Mouse (Mus musculus): ENCODE measurements around the gene Klc1.

Gene Klc1

DNA sequence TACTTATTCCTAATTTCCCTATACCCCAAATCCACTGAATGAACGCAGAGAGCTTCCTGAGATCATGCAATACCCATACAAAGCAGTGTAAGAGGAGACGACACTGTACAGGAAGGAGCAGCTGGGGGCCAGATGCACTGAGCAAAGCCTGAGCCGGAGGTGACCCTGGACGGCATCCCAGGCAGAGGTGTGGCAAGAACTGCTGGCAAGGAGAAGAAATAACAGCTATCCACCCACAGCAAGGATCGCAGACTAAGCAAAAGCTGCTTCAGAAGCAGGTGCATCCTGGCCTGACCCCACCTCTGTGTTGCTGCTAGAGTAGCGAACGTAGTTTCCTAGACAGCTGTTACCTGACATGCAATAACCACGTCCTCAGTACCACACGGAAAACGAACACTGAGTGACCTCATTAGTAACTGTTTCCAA, 94.4 kb downstream of the Klc1 start:
- 50% methylated on average over 10 of the region's 10 CpGs for WGBS

DNA sequence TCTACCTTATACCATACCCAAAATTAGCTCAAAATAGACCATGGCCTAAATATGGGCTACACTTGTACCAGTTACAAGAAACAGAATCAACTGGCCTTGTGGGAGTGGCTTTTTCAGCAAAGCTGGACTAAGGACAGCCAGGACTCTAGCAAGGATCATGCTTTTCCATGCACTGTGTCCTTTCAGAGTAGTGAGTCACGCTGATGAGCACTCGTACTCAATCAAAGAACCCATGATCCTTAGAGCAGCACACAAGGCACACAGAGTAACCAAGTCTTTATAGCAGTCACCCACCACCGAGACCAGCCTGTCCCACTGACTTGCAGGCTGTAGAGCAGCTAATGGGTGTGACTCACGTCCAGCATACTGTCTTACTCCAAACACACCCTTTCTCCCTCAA, 94.9 kb downstream of the Klc1 start:
- 54% methylated on average over 4 of the region's 4 CpGs for WGBS

DNA sequence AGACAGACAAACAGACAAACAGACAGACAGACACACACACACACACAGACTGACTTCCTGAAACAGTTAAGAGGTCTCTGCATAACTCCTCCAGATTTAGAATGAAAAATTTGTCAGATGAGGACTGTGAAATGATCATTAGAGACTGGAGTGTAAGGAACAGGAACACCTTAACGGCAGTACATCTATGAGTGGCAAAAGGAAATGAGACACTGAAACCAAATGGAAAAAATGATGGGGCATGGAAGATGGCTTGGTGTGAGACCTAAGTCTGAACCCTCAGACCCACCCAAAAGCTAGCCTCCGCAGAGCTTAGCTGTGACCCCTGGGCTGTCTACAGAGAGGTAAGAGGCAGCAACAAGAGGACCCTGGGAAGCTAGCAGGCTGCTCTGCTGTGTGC, 96.8 kb downstream of the Klc1 start:
- 92% methylated on average over 2 of the region's 2 CpGs for WGBS
